ENCODE assay signal across 26 mouse cellular contexts in the genomic region with DNA sequence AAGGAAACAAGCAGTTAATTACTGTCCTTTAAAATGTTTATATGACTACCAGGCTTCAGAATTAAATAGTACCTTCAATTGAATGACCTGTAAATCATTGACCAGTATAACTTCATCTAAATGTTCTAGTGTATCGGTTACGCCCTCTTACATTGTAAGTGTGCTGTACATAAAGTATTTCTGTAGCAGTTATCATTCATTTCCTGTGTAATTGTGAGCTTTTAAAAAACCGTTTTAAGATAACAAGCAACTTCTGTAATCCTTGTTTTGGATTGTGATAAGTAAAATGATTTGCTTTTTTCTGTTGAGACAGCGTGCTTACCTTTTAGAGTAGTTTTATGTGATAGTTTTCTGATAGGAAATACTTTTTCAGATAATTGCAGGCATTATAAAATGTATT.
"Had no signal": no experiment of that assay in that cellular context is flagged by ENCODE, and none has a peak within 500 bp of the region (broad histone marks: within the 10 kb centered on the region; RNA-seq: fewer than 3 reads in every experiment).

No protein-coding gene starts in this region.

- H3K27ac ChIP-seq: heart, embryonic 10.5 days; hindbrain, embryonic 13.5 days; hindbrain, embryonic 15.5 days; hindbrain, postnatal 0 days; kidney, embryonic 15.5 days; kidney, postnatal 0 days; limb, embryonic 13.5 days; limb, embryonic 15.5 days; liver, embryonic 12.5 days; liver, embryonic 14.5 days had no signal

- H3K9me3 ChIP-seq: heart, embryonic 10.5 days; heart, embryonic 13.5 days; heart, embryonic 15.5 days; hindbrain, embryonic 13.5 days; hindbrain, embryonic 15.5 days; kidney, embryonic 15.5 days; limb, embryonic 13.5 days; limb, embryonic 15.5 days; liver, embryonic 12.5 days had no signal

- H3K9ac ChIP-seq: forebrain, postnatal 0 days; heart, embryonic 13.5 days; heart, embryonic 15.5 days; hindbrain, embryonic 13.5 days; hindbrain, embryonic 15.5 days; kidney, embryonic 15.5 days; limb, embryonic 13.5 days; limb, embryonic 15.5 days; liver, embryonic 12.5 days; liver, embryonic 14.5 days had no signal

- DNase-seq: forebrain, postnatal 0 days; gastrocnemius, postnatal 10 days; gastrocnemius, postnatal 36 days; heart, adult 11 months; heart, adult 2 months; heart, postnatal 14 days; heart, postnatal 36 days; kidney, adult 18-20 months; kidney, adult 9 months; kidney, postnatal 14 days; kidney, postnatal 36 days; layer of hippocampus, adult 9-11 months; layer of hippocampus, postnatal 36 days; left cerebral cortex, postnatal 4 days had no signal

- H3K4me1 ChIP-seq: heart, embryonic 10.5 days had no signal

- H3K4me3 ChIP-seq: heart, adult 2 months; heart, embryonic 10.5 days; heart, embryonic 13.5 days; heart, embryonic 15.5 days; hindbrain, embryonic 13.5 days; hindbrain, embryonic 15.5 days; kidney, embryonic 15.5 days; limb, embryonic 13.5 days; limb, embryonic 15.5 days; liver, embryonic 12.5 days had no signal

- H3K4me2 ChIP-seq: heart, embryonic 13.5 days; heart, embryonic 15.5 days; hindbrain, embryonic 13.5 days; hindbrain, embryonic 15.5 days; kidney, embryonic 15.5 days; limb, embryonic 13.5 days; limb, embryonic 15.5 days; liver, embryonic 12.5 days had no signal

- H3K27me3 ChIP-seq: heart, embryonic 13.5 days; heart, embryonic 15.5 days; hindbrain, embryonic 13.5 days; hindbrain, embryonic 15.5 days; kidney, embryonic 15.5 days; limb, embryonic 13.5 days; limb, embryonic 15.5 days; liver, embryonic 12.5 days had no signal

- ATAC-seq: forebrain, postnatal 0 days; hindbrain, postnatal 0 days; liver, embryonic 12.5 days had no signal
